Mouse (Mus musculus) kidney, embryonic 16.5 days (tissue): ENCODE measurements around the gene Fam57b. TPM values are rescaled to one million over a fixed set of nuclear protein-coding genes. Genes with fewer than 3 reads are reported as not detected.

Experiments
- ATAC-seq: fragments of 200-750 bp; cut with Nextera tagmentation; 2 replicates; pipeline ENCODE4 v1.8.0; 2017; ENCODE audit warnings: moderate TSS enrichment; ENCODE audit not compliant: low FRiP score, low TSS enrichment
- H3K27ac ChIP-seq: fragments of 300-500 bp; sonication (generic); 2 replicates; pipeline ENCODE4 v1.5.1; 2014; ENCODE audit warnings: low read length
- H3K27me3 ChIP-seq: fragments of 300-500 bp; sonication (generic); 2 replicates; pipeline ENCODE4 v1.6.1; 2014; ENCODE audit warnings: low read length, control low read depth, mixed read lengths; ENCODE audit not compliant: insufficient read depth
- H3K36me3 ChIP-seq: fragments of 300-500 bp; sonication (generic); 2 replicates; pipeline ENCODE4 v1.6.1; 2014; ENCODE audit warnings: low read length, control low read depth, mixed read lengths; ENCODE audit not compliant: insufficient read depth
- H3K4me1 ChIP-seq: fragments of 300-500 bp; sonication (generic); 2 replicates; pipeline ENCODE4 v1.6.1; 2014; ENCODE audit warnings: low read length, control low read depth, mixed read lengths; ENCODE audit not compliant: insufficient read depth
- H3K4me2 ChIP-seq: fragments of 300-500 bp; sonication (generic); replicated peaks from 2 replicates; pipeline ENCODE4 v1.6.1; 2014; ENCODE audit warnings: low read depth, low read length
- H3K4me3 ChIP-seq: fragments of 300-500 bp; sonication (generic); 2 replicates; pipeline ENCODE4 v1.5.1; 2014; ENCODE audit warnings: mild to moderate bottlenecking, low read length
- H3K9ac ChIP-seq: fragments of 300-500 bp; sonication (generic); replicated peaks from 2 replicates; pipeline ENCODE4 v1.6.1; 2014; ENCODE audit warnings: low read length
- H3K9me3 ChIP-seq: fragments of 300-500 bp; sonication (generic); 2 replicates; pipeline ENCODE4 v1.6.1; 2016; ENCODE audit warnings: low read length, control low read depth
- WGBS: fragments of 180-500 bp; shearing (Covaris S2); extraction: QIAGEN DNeasy Blood & Tissue Kit; methylation state at CpG from one replicate; pipeline ENCODE4 v1.1.7; 2014; 5-methylcytosine and 5-hydroxymethylcytosine counted together
- polyA plus RNA-seq: library from polyadenylated mRNA; unstranded; fragments of >200 nt; fragmentation: Nextera tagmentation; extraction: Ambion mirVana; gene quantifications from 2 replicates; pipeline ENCODE4 v1.2.1, GENCODE M21; 2015

Fam57b gene
- polyA plus RNA-seq, 1 experiment from 2014 or later, result 0.52 TPM

DNA sequence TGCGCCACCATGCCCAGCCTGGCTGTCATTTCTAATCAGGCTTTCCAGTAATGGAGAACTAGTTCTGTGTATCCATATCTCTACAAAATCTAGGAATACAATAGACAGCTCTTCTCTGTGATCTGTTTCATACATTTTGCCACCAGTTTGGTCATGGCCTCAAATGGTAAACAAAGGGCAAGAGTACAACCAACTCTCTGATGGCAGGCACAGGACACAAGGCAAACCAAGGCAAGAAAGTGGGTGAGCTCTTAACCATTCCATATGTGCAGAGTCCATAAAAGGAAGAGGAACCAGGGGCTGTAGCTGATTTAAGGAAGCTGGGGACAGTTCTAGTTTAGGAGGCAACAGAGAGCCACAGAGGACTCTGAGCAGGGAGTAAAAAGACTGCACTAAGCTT is 79.8 kb downstream of the Fam57b start:
- Histone ChIP-seq H3K4me3 (no peak overlapping the region), H3K4me2 (no peak overlapping the region), H3K9ac (no peak overlapping the region), H3K36me3 (peaks cover 83% of the 10 kb centered on the region), H3K9me3 (no peaks in the 10 kb centered on the region), H3K4me1 (peaks cover 18% of the 10 kb centered on the region), H3K27me3 (no peaks in the 10 kb centered on the region), H3K27ac (no peak overlapping the region)
- no peak for ATAC-seq
- 100% methylated on average over 1 of the region's 1 CpGs for WGBS

Other genes starting within 250 kb of the Fam57b start
- 200 and 219 TPM in 2 replicates for gene Eif3c, start 231.3 kb upstream of the Fam57b start, polyA plus RNA-seq
- 0.96 and 1.1 TPM in 2 replicates for gene Apobr, start 212.7 kb upstream of the Fam57b start, polyA plus RNA-seq
- 39.3 and 41.3 TPM in 2 replicates for gene Cln3, start 211.9 kb upstream of the Fam57b start, polyA plus RNA-seq
- not detected in 2 replicates for gene Il27, start 202.7 kb upstream of the Fam57b start, polyA plus RNA-seq
- gene Nupr1, start 166.8 kb upstream of the Fam57b start, polyA plus RNA-seq, result 6.8 and 9.5 TPM in 2 replicates
- gene Sgf29, start 148.4 kb upstream of the Fam57b start, polyA plus RNA-seq, result 50.7 and 57.2 TPM in 2 replicates
- gene Sult1a1, start 121.2 kb upstream of the Fam57b start, polyA plus RNA-seq, result 9.1 and 9.4 TPM in 2 replicates
- gene Bola2, start 102.3 kb upstream of the Fam57b start, polyA plus RNA-seq, result 119 and 122 TPM in 2 replicates
- 9.5 and 12.3 TPM in 2 replicates for gene Slx1b, start 101.9 kb upstream of the Fam57b start, polyA plus RNA-seq
- 17.5 and 19.7 TPM in 2 replicates for gene Coro1a, start 89.9 kb upstream of the Fam57b start, polyA plus RNA-seq
- 77.9 and 79.5 TPM in 2 replicates for gene Mapk3, start 38.1 kb upstream of the Fam57b start, polyA plus RNA-seq
- 1.8 and 2.0 TPM in 2 replicates for gene Gdpd3, start 31.3 kb upstream of the Fam57b start, polyA plus RNA-seq
- gene Ypel3, start 20.7 kb upstream of the Fam57b start, polyA plus RNA-seq, result 95.8 and 101 TPM in 2 replicates
- 0.29 and 0.78 TPM in 2 replicates for gene Tbx6, start 16.2 kb upstream of the Fam57b start, polyA plus RNA-seq
- gene Ppp4c, start 5.2 kb upstream of the Fam57b start, polyA plus RNA-seq, result 267 and 271 TPM in 2 replicates
- gene 4930451I11Rik, start 34.0 kb downstream of the Fam57b start, polyA plus RNA-seq, result not detected in 2 replicates
- gene Doc2a, start 49.7 kb downstream of the Fam57b start, polyA plus RNA-seq, result 7.8 and 8.7 TPM in 2 replicates
- gene Hirip3, start 64.3 kb downstream of the Fam57b start, polyA plus RNA-seq, result 32.6 and 42.7 TPM in 2 replicates
- gene Ino80e, start 64.7 kb downstream of the Fam57b start, polyA plus RNA-seq, result 75.3 and 88.0 TPM in 2 replicates
- 58.6 and 59.9 TPM in 2 replicates for gene Taok2, start 87.0 kb downstream of the Fam57b start, polyA plus RNA-seq
- 33.8 and 34.1 TPM in 2 replicates for gene Tmem219, start 125.2 kb downstream of the Fam57b start, polyA plus RNA-seq
- 16.5 and 17.7 TPM in 2 replicates for gene Kctd13, start 131.2 kb downstream of the Fam57b start, polyA plus RNA-seq
- 0.12 and 0.24 TPM in 2 replicates for gene Asphd1, start 151.9 kb downstream of the Fam57b start, polyA plus RNA-seq
- 0.86 and 1.6 TPM in 2 replicates for gene Sez6l2, start 152.9 kb downstream of the Fam57b start, polyA plus RNA-seq
- gene Cdipt, start 178.2 kb downstream of the Fam57b start, polyA plus RNA-seq, result 135 and 137 TPM in 2 replicates
- gene Cdiptos, start 178.4 kb downstream of the Fam57b start, polyA plus RNA-seq, result 1.6 and 2.1 TPM in 2 replicates
- 19.7 and 21.4 TPM in 2 replicates for gene Mvp, start 217.0 kb downstream of the Fam57b start, polyA plus RNA-seq
- gene Pagr1b, start 218.8 kb downstream of the Fam57b start, polyA plus RNA-seq, result 1.2 TPM in 1 of 2 replicates, not detected in the other
- 61.3 and 88.7 TPM in 2 replicates for gene Pagr1a, start 219.7 kb downstream of the Fam57b start, polyA plus RNA-seq
- gene Gm42742, start 223.4 kb downstream of the Fam57b start, polyA plus RNA-seq, result 34.7 and 51.6 TPM in 2 replicates
- gene Prrt2, start 223.5 kb downstream of the Fam57b start, polyA plus RNA-seq, result 5.4 and 6.0 TPM in 2 replicates
- gene Maz, start 229.4 kb downstream of the Fam57b start, polyA plus RNA-seq, result 47.9 and 48.1 TPM in 2 replicates
- 145 and 150 TPM in 2 replicates for gene Kif22, start 244.8 kb downstream of the Fam57b start, polyA plus RNA-seq